Mouse (Mus musculus) midbrain, postnatal 0 days (tissue): Measurements from ENCODE around the gene Zdhhc8. TPM values are rescaled to one million over a fixed set of nuclear protein-coding genes. Genes with fewer than 3 reads are reported as not detected.

Experiments
- ATAC-seq: fragments of 200-750 bp; cut with Nextera tagmentation; 2 replicates; pipeline ENCODE4 v1.8.0; 2017; ENCODE audit warnings: moderate number of reproducible peaks, mild to moderate bottlenecking, moderate TSS enrichment, moderate library complexity; ENCODE audit not compliant: low FRiP score
- DNase-seq: peaks from one replicate; pipeline ENCODE4 v3.0.0-alpha.2; 2015; ENCODE audit warnings: low spot score
- H3K27ac ChIP-seq: fragments of 300-500 bp; sonication (generic); 2 replicates; pipeline ENCODE4 v1.5.1; 2014; ENCODE audit warnings: low read depth, mild to moderate bottlenecking, low read length, mixed read lengths
- H3K27me3 ChIP-seq: fragments of 300-500 bp; sonication (generic); 2 replicates; pipeline ENCODE4 v1.6.1; 2014; ENCODE audit warnings: low read length, control low read depth, mixed read lengths; ENCODE audit not compliant: insufficient read depth
- H3K36me3 ChIP-seq: fragments of 300-500 bp; sonication (generic); 2 replicates; pipeline ENCODE4 v1.6.1; 2014; ENCODE audit warnings: low read length, control low read depth, mixed read lengths; ENCODE audit not compliant: insufficient read depth
- H3K4me1 ChIP-seq: fragments of 300-500 bp; sonication (generic); 2 replicates; pipeline ENCODE4 v1.6.1; 2014; ENCODE audit warnings: mild to moderate bottlenecking, control low read depth, antibody characterized with exemption, low read length, mixed read lengths; ENCODE audit not compliant: insufficient read depth
- H3K4me2 ChIP-seq: fragments of 300-500 bp; sonication (generic); 2 replicates; pipeline ENCODE4 v1.6.1; 2014; ENCODE audit warnings: low read depth, mild to moderate bottlenecking, low read length, mixed read lengths; ENCODE audit not compliant: poor library complexity, severe bottlenecking
- H3K4me3 ChIP-seq: fragments of 300-500 bp; sonication (generic); 2 replicates; pipeline ENCODE4 v1.5.1; 2014; ENCODE audit warnings: low read depth, mild to moderate bottlenecking, low read length, moderate library complexity
- H3K9ac ChIP-seq: fragments of 300-500 bp; sonication (generic); replicated peaks from 2 replicates; pipeline ENCODE4 v1.6.1; 2014; ENCODE audit warnings: mild to moderate bottlenecking, low read length, moderate library complexity, mixed read lengths; ENCODE audit not compliant: poor library complexity, severe bottlenecking
- H3K9me3 ChIP-seq: fragments of 300-500 bp; sonication (generic); 2 replicates; pipeline ENCODE4 v1.6.1; 2016; ENCODE audit warnings: low read length, control low read depth
- CTCF ChIP-seq: IDR thresholded peaks from 2 replicates; pipeline ENCODE4 v1.5.1; 2016; ENCODE audit warnings: antibody characterized with exemption, mild to moderate bottlenecking
- WGBS: fragments of 180-500 bp; shearing (Covaris S2); extraction: QIAGEN DNeasy Blood & Tissue Kit; methylation state at CpG from one replicate; pipeline ENCODE4 v1.1.7; 2014; 5-methylcytosine and 5-hydroxymethylcytosine counted together
- polyA plus RNA-seq: library from polyadenylated mRNA; unstranded; fragments of >200 nt; fragmentation: Nextera tagmentation; extraction: Ambion mirVana; gene quantifications from 2 replicates; pipeline ENCODE4 v1.2.1, GENCODE M21; 2015
- total RNA-seq: library from RNA; depleted of rRNA; stranded (reverse); fragments of >200 nt; gene quantifications from 2 replicates; pipeline ENCODE4 v1.2.3, GENCODE M21; 2014

Gene Zdhhc8
- total and polyA plus RNA-seq, 2 experiments from 2014 or later, result 13.8 to 41.2 TPM

DNA sequence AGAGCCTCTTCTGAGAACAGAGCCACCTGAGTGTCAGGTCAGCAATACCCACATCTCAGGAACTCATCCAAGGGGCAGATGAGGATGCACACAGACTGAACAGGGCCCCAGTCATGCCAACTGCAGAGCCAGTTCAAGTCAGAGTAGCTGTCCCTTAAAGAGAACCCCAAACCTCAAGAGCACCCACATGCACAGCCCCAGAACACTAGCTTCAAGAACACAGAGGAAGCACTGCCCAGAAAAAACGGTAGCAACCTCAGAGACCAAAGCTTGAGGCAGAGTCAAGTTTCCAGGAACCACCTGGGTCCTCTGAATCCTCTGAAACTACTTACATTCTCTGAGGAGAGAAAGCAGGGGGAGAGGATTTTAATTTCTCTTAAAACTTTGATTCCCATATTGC lies 1.5 kb downstream of the Zdhhc8 start:
- H3K27ac ChIP-seq, result no peak overlapping the region
- no peak for TF ChIP-seq CTCF
- DNase-seq (no peak), ATAC-seq (no peak)
- H3K27me3 ChIP-seq, result no peaks in the 10 kb centered on the region
- no peaks in the 10 kb centered on the region for H3K9me3 ChIP-seq
- 47% methylated on average over 1 of the region's 1 CpGs for WGBS
- peak overlapping the region; percentile 82 for H3K4me2 ChIP-seq
- H3K4me3 ChIP-seq, result peak overlapping the region; percentile 94; the same call in 1 of the 2 replicates
- peaks cover 6% of the 10 kb centered on the region; the same call in 1 of the 2 replicates for H3K36me3 ChIP-seq
- no peak overlapping the region for H3K9ac ChIP-seq
- peaks cover 17% of the 10 kb centered on the region; the same call in 1 of the 2 replicates for H3K4me1 ChIP-seq

- peaks cover 16% of the 10 kb centered on the region for H3K36me3 ChIP-seq
- no peaks in the 10 kb centered on the region for H3K27me3 ChIP-seq
- no peak for ATAC-seq
- no peaks in the 10 kb centered on the region for H3K9me3 ChIP-seq
- no peak overlapping the region for H3K4me2 ChIP-seq
- no peak for DNase-seq
- 86% methylated on average over 4 of the region's 4 CpGs for WGBS
- H3K4me3 ChIP-seq, result no peak overlapping the region
- H3K9ac ChIP-seq, result no peak overlapping the region
- no peak overlapping the region for H3K27ac ChIP-seq
- no peak for TF ChIP-seq CTCF
- H3K4me1 ChIP-seq, result peaks cover 17% of the 10 kb centered on the region; the same call in 1 of the 2 replicates
These were observed 3.5 kb downstream of the Zdhhc8 start for GRCm38 (mm10) chr16:18231451-18231850.

- TF ChIP-seq CTCF, result no peak
- WGBS, result 96% methylated on average over 3 of the region's 3 CpGs
- Histone ChIP-seq H3K27me3 (no peaks in the 10 kb centered on the region), H3K9me3 (no peaks in the 10 kb centered on the region), H3K36me3 (peaks cover 21% of the 10 kb centered on the region), H3K4me1 (peaks cover 13% of the 10 kb centered on the region; the same call in 1 of the 2 replicates), H3K4me2 (no peak overlapping the region), H3K9ac (no peak overlapping the region), H3K4me3 (no peak overlapping the region), H3K27ac (no peak overlapping the region)
- no peak for ATAC-seq
- DNase-seq, result no peak
These were observed 3.9 kb downstream of the Zdhhc8 start for GRCm38 (mm10) chr16:18231047-18231446.

GRCm38 (mm10) chr16:18230617-18231016 lies 4.3 kb downstream of the Zdhhc8 start:
- H3K27me3 ChIP-seq, result no peaks in the 10 kb centered on the region
- peaks cover 25% of the 10 kb centered on the region for H3K36me3 ChIP-seq
- H3K4me2 ChIP-seq, result no peak overlapping the region
- H3K9me3 ChIP-seq, result no peaks in the 10 kb centered on the region
- H3K27ac ChIP-seq, result no peak overlapping the region
- peaks cover 9% of the 10 kb centered on the region; the same call in 1 of the 2 replicates for H3K4me1 ChIP-seq
- H3K4me3 ChIP-seq, result no peak overlapping the region
- no peak; the same call in 1 of the 2 replicates for TF ChIP-seq CTCF
- 92% methylated on average over 6 of the region's 6 CpGs for WGBS
- H3K9ac ChIP-seq, result no peak overlapping the region
- no peak for DNase-seq
- ATAC-seq, result no peak

DNA sequence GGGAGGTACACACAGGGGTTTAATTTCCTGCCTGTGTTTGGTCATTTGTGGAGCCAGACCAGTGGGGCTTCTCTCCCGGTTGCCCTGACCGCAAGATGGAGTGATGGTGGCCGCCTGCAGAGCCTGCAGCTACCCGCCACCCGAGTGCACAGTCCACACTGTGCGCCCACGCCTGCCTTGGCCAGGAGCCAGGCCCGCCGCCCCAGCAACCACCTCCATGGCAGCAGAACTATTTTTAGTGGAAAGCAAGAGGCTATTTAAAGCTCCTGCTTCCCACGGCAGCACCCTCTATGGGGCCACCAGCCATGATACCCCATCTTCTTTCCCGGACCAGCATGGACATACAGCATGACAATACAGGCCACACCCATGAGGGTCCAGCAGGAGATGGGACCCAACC lies 5.3 kb downstream of the Zdhhc8 start:
- ATAC-seq, result no peak
- DNase-seq, result no peak
- no peak for TF ChIP-seq CTCF
- Histone ChIP-seq H3K27ac (no peak overlapping the region), H3K4me1 (peaks cover 8% of the 10 kb centered on the region; the same call in 1 of the 2 replicates), H3K27me3 (no peaks in the 10 kb centered on the region), H3K9me3 (no peaks in the 10 kb centered on the region), H3K4me2 (no peak overlapping the region), H3K9ac (0 out of 2 replicates have a peak overlapping the region, but pooled peaks have one; percentile 4), H3K4me3 (no peak overlapping the region), H3K36me3 (peaks cover 35% of the 10 kb centered on the region)
- 70% methylated on average over 11 of the region's 11 CpGs for WGBS

GRCm38 (mm10) chr16:18228856-18229255 lies 6.1 kb downstream of the Zdhhc8 start:
- H3K4me2 ChIP-seq, result no peak overlapping the region
- peaks cover 41% of the 10 kb centered on the region for H3K36me3 ChIP-seq
- no peak overlapping the region for H3K9ac ChIP-seq
- no peaks in the 10 kb centered on the region for H3K9me3 ChIP-seq
- peak; percentile 37 for DNase-seq
- no peak for ATAC-seq
- 84% methylated on average over 4 of the region's 4 CpGs for WGBS
- TF ChIP-seq CTCF, result no peak
- peaks cover 8% of the 10 kb centered on the region; the same call in 1 of the 2 replicates for H3K4me1 ChIP-seq
- no peaks in the 10 kb centered on the region for H3K27me3 ChIP-seq
- no peak overlapping the region for H3K27ac ChIP-seq
- H3K4me3 ChIP-seq, result no peak overlapping the region
